Mouse (Mus musculus) megakaryocyte, embryonic 14.5 days (primary cell): ENCODE measurements around the gene Tmem8b.

Experiments used
- FLI1 ChIP-seq: IDR thresholded peaks from 2 replicates; pipeline ENCODE4 v1.6.1; 2012; ENCODE audit warnings: low read length, inconsistent platforms, mixed read lengths
- GATA1 ChIP-seq: IDR thresholded peaks from 3 replicates; pipeline ENCODE4 v1.6.1; 2012; ENCODE audit warnings: mixed read lengths, low read length, inconsistent platforms, borderline replicate concordance

DNA sequence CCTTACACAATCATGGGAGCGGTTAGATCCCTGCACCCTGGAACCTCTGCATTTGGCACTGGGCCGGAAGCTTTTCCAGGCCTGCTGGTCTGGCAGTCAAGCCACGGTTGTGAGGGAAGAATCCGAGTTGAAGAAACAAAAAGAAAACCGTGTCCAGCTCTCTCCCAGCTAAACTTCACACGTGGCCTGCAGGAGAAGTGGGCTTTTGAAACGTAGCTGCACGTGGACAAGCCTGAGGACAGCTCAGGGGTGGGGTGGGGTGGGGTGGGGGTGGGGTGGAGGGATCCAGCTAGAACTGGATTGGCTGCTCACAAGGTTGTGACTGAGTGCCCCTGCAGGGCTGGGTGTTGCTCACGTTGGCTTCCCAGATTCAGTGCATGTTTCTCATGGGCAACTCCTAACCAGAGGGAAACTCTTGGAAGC, 26.5 kb downstream of the Tmem8b start:
- TF ChIP-seq GATA1, result no peak
- TF ChIP-seq FLI1, result no peak
